Mouse (Mus musculus) liver, adult 2 months (tissue): ENCODE data around the gene Rasl10a.
A peak's percentile ranks its signal among the peaks of the same experiment; 100 is the strongest.

Source experiments
- CTCF ChIP-seq: fragments of 200-500 bp; IDR thresholded peaks from 2 replicates; pipeline ENCODE4 v1.5.1; 2011; ENCODE audit warnings: low read depth, low read length, control low read depth
- POLR2A ChIP-seq: fragments of 200-500 bp; IDR thresholded peaks from 2 replicates; pipeline ENCODE4 v1.6.1; 2011; ENCODE audit warnings: low read length, control low read depth; ENCODE audit not compliant: insufficient read depth; ENCODE audit errors: extremely low read depth

DNA sequence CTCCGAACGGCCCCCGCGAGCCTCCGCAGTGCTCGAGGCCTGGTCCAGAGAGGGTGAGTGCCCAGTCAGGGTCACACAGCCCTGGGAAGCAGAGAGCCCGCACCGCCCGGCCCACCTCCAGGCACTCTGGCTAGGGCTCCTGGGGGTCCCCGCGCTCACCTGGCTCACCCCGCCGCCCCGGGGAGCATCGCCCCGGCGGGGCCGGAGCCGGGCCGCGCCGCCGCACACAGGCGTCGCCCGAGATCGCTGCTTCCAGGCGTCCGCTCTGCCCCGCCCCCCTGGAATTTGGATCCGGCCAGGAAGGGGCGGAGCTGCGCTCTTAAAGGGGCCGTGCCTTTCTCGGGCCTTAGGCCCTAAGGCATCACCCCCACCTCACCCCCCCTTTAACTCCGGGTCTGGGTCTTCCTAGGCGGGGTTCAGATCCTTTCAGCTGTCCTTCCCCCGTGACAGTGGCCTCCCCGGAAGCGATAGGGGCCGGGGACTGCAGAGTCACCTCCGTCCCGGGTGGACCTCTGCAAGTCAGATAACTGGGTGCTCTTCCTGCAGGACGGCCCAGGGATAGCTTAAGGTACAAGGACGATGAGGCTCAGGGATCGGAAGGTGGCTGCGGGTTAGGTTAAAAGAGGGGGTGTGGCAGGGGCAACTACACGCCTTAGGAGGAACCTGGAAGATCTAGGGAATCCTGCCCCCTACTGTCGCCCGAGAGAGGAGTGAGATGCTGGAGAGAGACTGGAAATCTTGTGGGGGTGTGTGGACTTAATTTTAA, 7.3 kb downstream of the Rasl10a start, which contains the start of gene Gas2l1:
- TF ChIP-seq CTCF (peak; percentile 72), POLR2A (0 out of 2 replicates have a peak, but pooled peaks have one; percentile 30)
